Mouse (Mus musculus) bone marrow, adult 2 months (tissue): ENCODE measurements at regions not wholly inside any gene's neighbourhood (a gene's known extent, or its start where the extent isn't known, plus 50 kb on each side); places are given as distances from the start of the nearest gene placed in this dataset.
"Not testable (repeated sequence)": the region's sequence is repeated elsewhere in the genome, so short reads cannot be mapped to it uniquely, and the experiment has no call there.

ENCODE experiments used
- CTCF ChIP-seq: fragments of 200-500 bp; IDR thresholded peaks from 2 replicates; pipeline ENCODE4 v1.5.1; 2011; ENCODE audit warnings: low read length, control low read depth; ENCODE audit not compliant: control insufficient read depth, insufficient read depth
- POLR2A ChIP-seq: fragments of 200-500 bp; IDR thresholded peaks from 2 replicates; pipeline ENCODE4 v1.6.1; 2011; ENCODE audit warnings: low read depth, mild to moderate bottlenecking, control low read depth, low read length, borderline replicate concordance; ENCODE audit not compliant: control insufficient read depth

DNA sequence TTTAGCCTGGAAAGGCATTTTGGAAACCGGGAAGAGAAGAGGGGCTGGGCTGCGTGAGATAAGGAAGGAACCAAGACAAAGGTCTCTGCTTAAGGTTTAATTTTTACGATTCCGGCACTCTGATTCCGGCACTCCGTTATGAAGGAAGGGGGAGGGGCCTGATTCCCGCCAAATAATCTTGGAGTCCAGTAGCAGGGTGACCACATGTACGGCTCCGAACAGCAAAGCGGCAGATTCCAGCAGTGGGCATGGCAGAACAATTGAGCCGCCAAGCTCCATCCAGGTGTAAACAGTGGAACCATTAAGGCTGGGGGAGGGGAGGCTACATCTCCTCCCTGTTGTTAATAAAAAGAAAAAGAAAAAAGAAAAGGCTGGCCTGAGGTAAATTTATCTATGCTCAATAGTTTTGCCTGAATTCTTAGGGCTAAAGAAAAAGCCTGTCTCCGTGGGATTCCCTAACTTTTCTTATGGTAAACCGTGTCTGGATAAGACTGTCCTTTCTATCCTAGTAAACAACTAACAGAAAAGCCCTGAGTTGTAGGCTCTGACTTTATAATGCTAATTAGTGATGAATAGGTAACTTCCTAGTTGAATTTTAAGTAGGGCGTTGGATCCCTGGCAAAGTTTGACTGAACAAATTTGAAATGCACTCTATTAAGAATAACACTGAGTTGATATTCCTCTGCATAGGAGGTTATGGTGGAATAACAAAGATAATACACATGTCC lies 57.1 kb upstream of the Tcerg1l start:
- not testable (repeated sequence) for TF ChIP-seq CTCF, POLR2A
